Mouse (Mus musculus) gastrocnemius, adult 2 months (tissue): ENCODE measurements around the gene Mrps17. TPM values are rescaled to one million over a fixed set of nuclear protein-coding genes. Genes with fewer than 3 reads are reported as not detected.

ENCODE experiments used
- DNase-seq: peaks from one replicate; pipeline ENCODE4 v3.0.0; 2022
- H3K27ac ChIP-seq: fragments of 200-600 bp; 2 replicates; pipeline ENCODE4 v1.8.1; 2022; ENCODE audit warnings: mild to moderate bottlenecking
- H3K4me3 ChIP-seq: fragments of 200-600 bp; 2 replicates; pipeline ENCODE4 v1.8.1; 2022; ENCODE audit warnings: mild to moderate bottlenecking, moderate library complexity
- CTCF ChIP-seq: fragments of 200-600 bp; IDR thresholded peaks from 2 replicates; pipeline ENCODE4 v1.8.1; 2022; ENCODE audit warnings: antibody characterized with exemption, mild to moderate bottlenecking, moderate library complexity
- intact Hi-C: fragments of 180-260 bp; cut with DNase I; formaldehyde crosslinking; loops from one replicate; pipeline ENCODE4 v1.15.1; 2025
- total RNA-seq, 2 experiments: library from RNA; stranded (reverse); gene quantifications; 2 replicates each; pipeline ENCODE4 v1.2.3; 2021

Gene Mrps17
- total RNA-seq, 2 experiments from 2014 or later, result 57.6 to 63.1 TPM

- H3K4me3 ChIP-seq, result no peak overlapping the region
- peak; percentile 16; the same call in 1 of the 2 replicates for TF ChIP-seq CTCF
- intact Hi-C loops, result loop anchor here (5.0 to 10.0 kb wide), 2 partner anchors 108 to 185 kb away; no protein-coding TSS in a partner anchor
- no peak overlapping the region for H3K27ac ChIP-seq
- DNase-seq, result no peak
Observed at GRCm38 (mm10) chr5:129720176-129720575, 4.9 kb downstream of the Mrps17 start.

GRCm38 (mm10) chr5:129724268-129724667 lies 9.0 kb downstream of the Mrps17 start:
- Histone ChIP-seq H3K4me3 (peak overlapping the region; percentile 87), H3K27ac (peak overlapping the region; percentile 98)
- DNase-seq, result no peak
- intact Hi-C loops, result loop anchor here (2.0 to 10.0 kb wide), 3 partner anchors 53 to 189 kb away; partner anchors contain the start of gene Zfp11
- no peak for TF ChIP-seq CTCF

- TF ChIP-seq CTCF, result no peak
- peak; percentile 95 for DNase-seq
- peak within 1 kb of the TSS; percentile 98 for H3K27ac ChIP-seq
- intact Hi-C loops, result loop anchor here (2.0 to 10.0 kb wide), 3 partner anchors 54 to 190 kb away; partner anchors contain the start of gene Zfp11
- peak within 1 kb of the TSS; percentile 87 for H3K4me3 ChIP-seq
Observed at GRCm38 (mm10) chr5:129724834-129725773, 9.8 kb downstream of the Mrps17 start, which contains the start of gene Nipsnap2. Nipsnap2 (plus strand) TSS chr5:129725063.

GRCm38 (mm10) chr5:129725774-129726392 lies 10.6 kb downstream of the Mrps17 start:
- intact Hi-C loops, result loop anchor here (2.0 to 10.0 kb wide), 2 partner anchors 55 to 191 kb away; partner anchors contain the start of gene Zfp11
- Histone ChIP-seq H3K4me3 (peak overlapping the region; percentile 87), H3K27ac (peak overlapping the region; percentile 98)
- TF ChIP-seq CTCF, result no peak
- no peak for DNase-seq

- DNase-seq, result no peak
- peak overlapping the region; percentile 87 for H3K4me3 ChIP-seq
- intact Hi-C loops, result loop anchor here (10.0 kb wide), 1 partner anchor 192 kb away; no protein-coding TSS in a partner anchor
- TF ChIP-seq CTCF, result no peak
- peak overlapping the region; percentile 98 for H3K27ac ChIP-seq
Observed at GRCm38 (mm10) chr5:129726784-129727183, 11.5 kb downstream of the Mrps17 start.

- TF ChIP-seq CTCF, result no peak
- Histone ChIP-seq H3K27ac (peak overlapping the region; percentile 98), H3K4me3 (peak overlapping the region; percentile 87)
- intact Hi-C loops, result loop anchor here (10.0 kb wide), 1 partner anchor 194 kb away; no protein-coding TSS in a partner anchor
- DNase-seq, result peak; percentile 74
Observed at GRCm38 (mm10) chr5:129729286-129729685, 14.0 kb downstream of the Mrps17 start.

- peak; percentile 81 for DNase-seq
- intact Hi-C loops, result no loop called here
- Histone ChIP-seq H3K27ac (peak overlapping the region; percentile 98), H3K4me3 (peak overlapping the region; percentile 87)
- TF ChIP-seq CTCF, result no peak
Observed at GRCm38 (mm10) chr5:129730344-129730743, 15.0 kb downstream of the Mrps17 start.

- Histone ChIP-seq H3K4me3 (peak overlapping the region; percentile 87), H3K27ac (peak overlapping the region; percentile 98)
- intact Hi-C loops, result no loop called here
- TF ChIP-seq CTCF, result no peak
- DNase-seq, result peak; percentile 72
Observed at GRCm38 (mm10) chr5:129731021-129731420, 15.7 kb downstream of the Mrps17 start.

GRCm38 (mm10) chr5:129740976-129741375 lies 25.7 kb downstream of the Mrps17 start:
- peak; percentile 74 for TF ChIP-seq CTCF
- intact Hi-C loops, result no loop called here
- peak; percentile 37 for DNase-seq
- H3K4me3 ChIP-seq, result no peak overlapping the region
- no peak overlapping the region for H3K27ac ChIP-seq

- intact Hi-C loops, result no loop called here
- TF ChIP-seq CTCF, result no peak
- H3K4me3 ChIP-seq, result no peak overlapping the region
- no peak for DNase-seq
- H3K27ac ChIP-seq, result no peak overlapping the region
Observed at GRCm38 (mm10) chr5:129742903-129743488, 27.7 kb downstream of the Mrps17 start.

- no peak for DNase-seq
- no peak overlapping the region for H3K27ac ChIP-seq
- TF ChIP-seq CTCF, result no peak
- no peak overlapping the region for H3K4me3 ChIP-seq
- intact Hi-C loops, result no loop called here
Observed at GRCm38 (mm10) chr5:129744050-129744449, 28.8 kb downstream of the Mrps17 start.

- no peak overlapping the region for H3K27ac ChIP-seq
- no peak overlapping the region for H3K4me3 ChIP-seq
- TF ChIP-seq CTCF, result no peak
- no peak for DNase-seq
- intact Hi-C loops, result no loop called here
Observed at GRCm38 (mm10) chr5:129756886-129757285, 41.6 kb downstream of the Mrps17 start.
